Mouse (Mus musculus) thymus, adult 2 months (tissue): ENCODE data around the gene Rln3.

Experiments
- CTCF ChIP-seq: fragments of 200-500 bp; IDR thresholded peaks from 2 replicates; pipeline ENCODE4 v1.5.1; 2012; ENCODE audit warnings: mild to moderate bottlenecking, control low read depth, low read length, moderate library complexity, borderline replicate concordance; ENCODE audit not compliant: control insufficient read depth, poor library complexity, insufficient read depth; ENCODE audit errors: extremely low read depth
- POLR2A ChIP-seq: fragments of 200-500 bp; IDR thresholded peaks from 2 replicates; pipeline ENCODE4 v1.6.1; 2012; ENCODE audit warnings: mild to moderate bottlenecking, low read length, control low read depth, moderate library complexity; ENCODE audit not compliant: control insufficient read depth, poor library complexity, insufficient read depth; ENCODE audit errors: extremely low read depth

GRCm38 (mm10) chr8:84039050-84039449 lies 5.8 kb downstream of the Rln3 start:
- 0 out of 2 replicates have a peak, but pooled peaks have one; percentile 29 for TF ChIP-seq POLR2A
- peak; percentile 67; the same call in 1 of the 2 replicates for TF ChIP-seq CTCF
